Mouse (Mus musculus): Measurements from ENCODE around the gene Gm20388. TPM values are rescaled to one million over a fixed set of nuclear protein-coding genes. Genes with fewer than 3 reads are reported as not detected.

The Gm20388 gene
- total RNA-seq, 1 experiment: 27.0 TPM

DNA sequence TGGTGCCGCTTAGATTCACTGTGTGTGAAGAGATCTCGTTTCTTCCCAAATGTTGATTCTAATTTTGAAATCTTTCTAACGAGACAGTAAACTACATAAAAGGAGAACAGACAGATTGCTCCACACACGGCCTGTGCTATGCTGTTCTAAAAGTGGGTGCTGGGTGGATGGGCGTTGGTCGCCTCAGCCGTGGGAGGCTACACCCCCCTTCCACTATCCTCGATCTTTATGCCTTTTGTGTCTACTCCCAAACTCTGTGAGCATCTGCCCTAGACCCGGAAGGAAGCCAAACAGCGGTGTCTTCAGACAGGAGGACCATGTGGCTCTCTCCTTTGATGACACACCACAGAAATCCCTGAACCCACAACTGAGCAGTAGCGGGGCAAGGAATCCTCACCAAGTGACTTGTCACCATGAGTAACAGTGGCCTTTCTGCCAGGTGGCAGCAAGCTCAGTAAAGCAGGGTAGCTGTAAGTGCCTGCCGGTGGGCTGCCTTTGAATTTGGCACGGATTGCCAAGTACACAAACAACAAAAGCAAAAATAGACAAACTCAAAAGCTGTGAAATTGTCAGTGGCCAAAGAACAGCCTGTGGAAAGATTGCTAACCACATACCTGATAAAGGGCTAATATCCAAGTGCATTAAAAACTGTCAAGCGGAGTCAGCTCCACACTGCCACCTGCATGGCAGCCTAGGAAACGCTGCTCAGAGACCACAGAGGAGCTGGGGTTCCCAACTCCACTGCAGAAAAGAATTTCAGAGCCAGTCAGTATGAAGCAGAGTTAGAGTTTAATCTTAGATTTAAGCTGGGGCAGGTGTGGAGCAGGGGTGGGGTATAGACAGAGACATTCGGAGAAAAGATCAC lies 3858.1 kb downstream of the Gm20388 start:
- no peak overlapping the region for H3K9ac ChIP-seq (ENCODE audit: insufficient read depth, low read depth, low read length, poor library complexity, severe bottlenecking)
- DNase-seq (ENCODE audit: low read depth, low spot score): no peak
- peaks cover 0 to 2% of the 10 kb centered on the region in 2 experiments; a peak in 1 of 4 replicates for H3K4me1 ChIP-seq (ENCODE audit: control insufficient read depth in 2 of 2, insufficient read depth in 2 of 2, low read length in 2 of 2, poor library complexity in 1 of 2)
- TF ChIP-seq CHD2 (IDR thresholded peaks at IDR 0.05; ENCODE audit: low read depth, low read length) (no peak), HCFC1 (IDR thresholded peaks at IDR 0.05; ENCODE audit: borderline replicate concordance, insufficient read depth, low read length) (no peak), ZNF384 (IDR thresholded peaks at IDR 0.05; ENCODE audit: low read depth, low read length) (no peak), ZC3H11A (IDR thresholded peaks at IDR 0.05; ENCODE audit: borderline replicate concordance, low read depth, low read length) (peak; percentile 23; the same call in 1 of the 2 replicates), MAFK (IDR thresholded peaks at IDR 0.05; ENCODE audit: insufficient read depth, low read depth, low read length) (no peak)
- H3K4me3 ChIP-seq (ENCODE audit: insufficient read depth in 1 of 2, low read depth in 1 of 2, low read length in 2 of 2, poor library complexity in 1 of 2, severe bottlenecking in 1 of 2): no peak overlapping the region
- H3K36me3 ChIP-seq (ENCODE audit: control insufficient read depth, insufficient read depth, low read length, poor library complexity, severe bottlenecking): no peaks in the 10 kb centered on the region
- no peaks in the 10 kb centered on the region for H3K9me3 ChIP-seq (ENCODE audit: control insufficient read depth, insufficient read depth, low read depth, low read length)
- in situ Hi-C loops (cut with MboI; ENCODE audit: low sequenced_read_pairs in 2 of 2, unreplicated experiment in 2 of 2): loop anchor here in 1 of 2 experiments (10.0 kb wide), 1 partner anchor 114 kb away; the partner anchor contains the start of gene Rhou
- H3K27ac ChIP-seq (ENCODE audit: insufficient read depth, low read depth, low read length, poor library complexity, severe bottlenecking): no peak overlapping the region

DNA sequence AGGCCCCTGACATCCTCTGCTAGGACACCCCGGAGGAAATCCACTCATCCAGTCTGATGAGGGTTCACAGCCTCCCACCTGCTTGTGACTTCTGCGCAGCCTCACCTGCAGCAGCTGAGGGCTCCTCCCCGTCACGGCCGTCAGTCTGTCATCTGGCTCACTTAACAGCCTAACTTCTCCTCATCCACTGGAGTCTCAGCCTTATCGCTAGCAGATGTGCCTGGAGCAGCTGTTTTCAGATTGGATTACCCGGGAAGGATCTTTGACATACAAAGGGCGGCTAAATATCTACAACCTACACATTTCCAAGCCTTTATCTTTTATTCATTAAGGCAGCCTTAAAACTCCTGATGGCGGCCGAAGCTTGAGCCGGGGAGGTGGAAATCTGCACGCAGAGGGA lies 3862.8 kb downstream of the Gm20388 start:
- no peaks in the 10 kb centered on the region for H3K9me3 ChIP-seq (ENCODE audit: control insufficient read depth, insufficient read depth, low read depth, low read length)
- no peaks in the 10 kb centered on the region for H3K36me3 ChIP-seq (ENCODE audit: control insufficient read depth, insufficient read depth, low read length, poor library complexity, severe bottlenecking)
- H3K27ac ChIP-seq (ENCODE audit: insufficient read depth, low read depth, low read length, poor library complexity, severe bottlenecking): no peak overlapping the region
- H3K4me3 ChIP-seq (ENCODE audit: insufficient read depth in 1 of 2, low read depth in 1 of 2, low read length in 2 of 2, poor library complexity in 1 of 2, severe bottlenecking in 1 of 2): 0 out of 4 replicates have a peak overlapping the region, but pooled peaks of 1 of the 2 experiments have one; percentile 17
- TF ChIP-seq CHD2 (IDR thresholded peaks at IDR 0.05; ENCODE audit: low read depth, low read length) (no peak), HCFC1 (IDR thresholded peaks at IDR 0.05; ENCODE audit: borderline replicate concordance, insufficient read depth, low read length) (no peak), ZC3H11A (IDR thresholded peaks at IDR 0.05; ENCODE audit: borderline replicate concordance, low read depth, low read length) (no peak), MAFK (IDR thresholded peaks at IDR 0.05; ENCODE audit: insufficient read depth, low read depth, low read length) (no peak), ZNF384 (IDR thresholded peaks at IDR 0.05; ENCODE audit: low read depth, low read length) (no peak)
- no peak for DNase-seq (ENCODE audit: low read depth, low spot score)
- 0 out of 2 replicates have a peak overlapping the region, but pooled peaks have one; percentile 23 for H3K9ac ChIP-seq (ENCODE audit: insufficient read depth, low read depth, low read length, poor library complexity, severe bottlenecking)
- peaks cover 0 to 2% of the 10 kb centered on the region in 2 experiments; a peak in 1 of 4 replicates for H3K4me1 ChIP-seq (ENCODE audit: control insufficient read depth in 2 of 2, insufficient read depth in 2 of 2, low read length in 2 of 2, poor library complexity in 1 of 2)
- in situ Hi-C loops (cut with MboI; ENCODE audit: low sequenced_read_pairs in 2 of 2, unreplicated experiment in 2 of 2): no loop called here

DNA sequence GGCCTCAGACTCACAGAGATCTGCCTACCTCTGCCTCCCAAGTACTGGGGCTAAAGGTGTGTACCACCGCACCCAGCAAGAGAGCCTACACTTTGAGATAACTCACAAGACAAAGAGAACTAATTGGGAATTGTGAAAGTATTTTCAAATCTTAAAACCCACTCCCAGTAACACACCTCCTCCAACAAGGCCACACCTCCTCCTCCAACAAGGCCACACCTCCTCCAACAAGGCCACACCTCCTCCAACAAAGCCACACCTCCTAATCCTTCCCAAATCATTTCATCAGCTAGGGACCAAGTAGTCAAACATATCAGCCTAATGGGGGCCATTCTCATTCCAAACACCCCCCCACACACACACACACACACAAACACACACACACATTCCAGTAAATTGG lies 3863.8 kb downstream of the Gm20388 start:
- in situ Hi-C loops (cut with MboI; ENCODE audit: low sequenced_read_pairs in 2 of 2, unreplicated experiment in 2 of 2): no loop called here
- TF ChIP-seq ZC3H11A (IDR thresholded peaks at IDR 0.05; ENCODE audit: borderline replicate concordance, low read depth, low read length) (no peak), ZNF384 (IDR thresholded peaks at IDR 0.05; ENCODE audit: low read depth, low read length) (no peak)

DNA sequence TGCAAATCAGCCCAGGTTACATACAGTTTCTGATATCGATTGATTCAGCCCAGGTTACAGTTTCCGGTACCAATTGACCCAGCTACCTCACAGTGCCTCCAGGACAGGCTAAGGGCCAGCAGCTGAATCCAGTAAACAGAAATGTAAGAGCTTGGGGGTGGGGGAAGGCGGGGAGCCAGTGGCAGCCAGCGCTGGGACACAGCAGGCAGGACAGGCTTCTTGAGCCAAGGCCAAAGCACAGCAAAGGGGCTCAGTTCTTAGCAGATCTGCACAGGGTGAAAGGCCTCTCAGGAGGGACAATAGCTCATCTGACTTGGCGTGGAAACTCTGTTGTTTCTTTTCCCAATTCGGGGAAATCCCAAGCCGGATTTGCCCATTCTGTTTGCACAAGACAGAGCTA lies 3866.7 kb downstream of the Gm20388 start:
- H3K9ac ChIP-seq (ENCODE audit: insufficient read depth, low read depth, low read length, poor library complexity, severe bottlenecking): no peak overlapping the region
- TF ChIP-seq ZNF384 (IDR thresholded peaks at IDR 0.05; ENCODE audit: low read depth, low read length) (no peak), MAFK (IDR thresholded peaks at IDR 0.05; ENCODE audit: insufficient read depth, low read depth, low read length) (no peak), ZC3H11A (IDR thresholded peaks at IDR 0.05; ENCODE audit: borderline replicate concordance, low read depth, low read length) (no peak), CHD2 (IDR thresholded peaks at IDR 0.05; ENCODE audit: low read depth, low read length) (no peak), HCFC1 (IDR thresholded peaks at IDR 0.05; ENCODE audit: borderline replicate concordance, insufficient read depth, low read length) (no peak)
- DNase-seq (ENCODE audit: low read depth, low spot score): no peak
- peaks cover 0 to 2% of the 10 kb centered on the region in 2 experiments; a peak in 1 of 4 replicates for H3K4me1 ChIP-seq (ENCODE audit: control insufficient read depth in 2 of 2, insufficient read depth in 2 of 2, low read length in 2 of 2, poor library complexity in 1 of 2)
- H3K4me3 ChIP-seq (ENCODE audit: insufficient read depth in 1 of 2, low read depth in 1 of 2, low read length in 2 of 2, poor library complexity in 1 of 2, severe bottlenecking in 1 of 2): no peak overlapping the region
- H3K9me3 ChIP-seq (ENCODE audit: control insufficient read depth, insufficient read depth, low read depth, low read length): no peaks in the 10 kb centered on the region
- H3K27ac ChIP-seq (ENCODE audit: insufficient read depth, low read depth, low read length, poor library complexity, severe bottlenecking): no peak overlapping the region
- in situ Hi-C loops (cut with MboI; ENCODE audit: low sequenced_read_pairs in 2 of 2, unreplicated experiment in 2 of 2): no loop called here
- no peaks in the 10 kb centered on the region for H3K36me3 ChIP-seq (ENCODE audit: control insufficient read depth, insufficient read depth, low read length, poor library complexity, severe bottlenecking)

More for the DNA sequence above, 3863.8 kb downstream of the Gm20388 start:
- H3K9me3 ChIP-seq (ENCODE audit: control insufficient read depth, insufficient read depth, low read depth, low read length): no peaks in the 10 kb centered on the region
- no peak overlapping the region for H3K9ac ChIP-seq (ENCODE audit: insufficient read depth, low read depth, low read length, poor library complexity, severe bottlenecking)
- no peak overlapping the region for H3K27ac ChIP-seq (ENCODE audit: insufficient read depth, low read depth, low read length, poor library complexity, severe bottlenecking)
- H3K36me3 ChIP-seq (ENCODE audit: control insufficient read depth, insufficient read depth, low read length, poor library complexity, severe bottlenecking): no peaks in the 10 kb centered on the region
- H3K4me3 ChIP-seq (ENCODE audit: insufficient read depth in 1 of 2, low read depth in 1 of 2, low read length in 2 of 2, poor library complexity in 1 of 2, severe bottlenecking in 1 of 2): no peak overlapping the region
- H3K4me1 ChIP-seq (ENCODE audit: control insufficient read depth in 2 of 2, insufficient read depth in 2 of 2, low read length in 2 of 2, poor library complexity in 1 of 2): peaks cover 0 to 2% of the 10 kb centered on the region in 2 experiments; a peak in 1 of 4 replicates
- DNase-seq (ENCODE audit: low read depth, low spot score): no peak
